Mouse (Mus musculus) spleen, adult 12 weeks (tissue): Measurements from ENCODE around the gene Syt8.

Source experiments
- DNase-seq: peaks from one replicate; pipeline ENCODE4 v3.0.0; 2022; ENCODE audit warnings: low spot score

Syt8 gene

DNA sequence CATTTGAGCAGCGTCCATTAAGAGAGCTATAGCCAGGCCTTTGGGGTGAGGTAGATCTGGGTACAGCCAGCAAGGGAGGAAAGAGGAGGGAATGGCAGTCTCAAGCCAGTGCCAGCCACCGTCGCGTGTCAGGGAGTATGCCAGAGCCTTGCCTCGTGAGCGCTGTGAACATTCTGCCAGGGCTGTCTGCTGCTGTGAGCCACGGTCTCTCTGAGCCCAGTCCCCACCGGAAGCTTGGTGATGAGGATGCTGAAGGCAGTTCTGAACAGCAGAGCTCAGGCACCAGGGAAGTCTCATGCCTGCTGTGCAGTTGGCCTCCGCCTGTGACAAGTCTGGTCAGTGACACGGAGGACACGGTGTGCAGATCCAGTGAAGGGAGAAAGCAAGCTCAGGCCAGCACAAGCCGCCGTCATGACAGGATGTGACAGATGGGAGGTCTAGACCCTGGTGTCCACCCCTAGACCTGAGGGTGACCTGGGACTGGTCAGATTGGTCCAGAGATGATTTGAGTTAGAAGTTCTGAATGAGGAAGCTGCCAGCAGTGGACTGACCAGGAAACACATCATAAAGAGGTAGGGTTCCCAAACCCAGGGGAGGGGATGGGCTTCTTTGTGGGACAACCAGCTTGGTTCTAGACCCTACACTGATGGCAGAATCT is 42.3 kb downstream of the Syt8 start:
- no peak for DNase-seq

DNA sequence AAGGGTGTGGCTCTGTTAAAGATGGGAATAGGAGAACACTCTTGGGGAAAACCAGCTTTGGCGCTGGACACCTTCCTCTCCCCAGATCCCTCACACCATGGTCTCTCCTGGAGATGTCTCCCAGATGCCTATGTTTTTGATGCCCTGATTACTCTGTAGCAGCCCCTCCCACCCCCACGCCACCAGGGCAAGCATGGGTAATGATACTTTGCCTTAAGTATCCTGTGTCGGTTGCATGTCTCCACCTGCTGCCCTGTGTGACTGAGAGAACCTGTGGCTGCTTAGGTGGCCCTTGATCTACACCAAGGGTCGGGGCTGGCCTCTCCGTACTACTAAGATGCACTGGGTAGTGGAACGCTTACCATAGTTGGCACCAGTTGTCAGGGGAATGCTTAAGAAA is 43.4 kb downstream of the Syt8 start:
- no peak for DNase-seq

DNA sequence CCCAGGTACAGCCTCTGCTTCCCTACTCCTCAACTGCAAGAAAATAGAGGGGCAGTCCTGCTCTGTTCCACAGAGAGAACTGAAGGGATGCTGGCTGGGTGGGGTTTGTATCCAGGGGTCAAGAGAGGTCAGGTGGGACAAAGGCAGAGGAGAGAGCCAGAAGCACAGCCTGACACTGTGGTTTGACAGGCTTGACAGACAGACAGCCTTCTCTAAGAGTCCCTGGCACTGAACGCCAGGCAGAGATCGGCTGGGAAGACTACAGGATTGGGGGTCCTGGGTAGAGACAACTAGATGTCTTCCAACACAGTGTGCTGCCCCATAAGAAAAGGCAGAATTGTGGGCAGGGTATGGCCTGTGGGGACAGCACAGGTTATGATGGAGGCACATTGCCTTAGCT is 43.9 kb downstream of the Syt8 start:
- no peak for DNase-seq

DNA sequence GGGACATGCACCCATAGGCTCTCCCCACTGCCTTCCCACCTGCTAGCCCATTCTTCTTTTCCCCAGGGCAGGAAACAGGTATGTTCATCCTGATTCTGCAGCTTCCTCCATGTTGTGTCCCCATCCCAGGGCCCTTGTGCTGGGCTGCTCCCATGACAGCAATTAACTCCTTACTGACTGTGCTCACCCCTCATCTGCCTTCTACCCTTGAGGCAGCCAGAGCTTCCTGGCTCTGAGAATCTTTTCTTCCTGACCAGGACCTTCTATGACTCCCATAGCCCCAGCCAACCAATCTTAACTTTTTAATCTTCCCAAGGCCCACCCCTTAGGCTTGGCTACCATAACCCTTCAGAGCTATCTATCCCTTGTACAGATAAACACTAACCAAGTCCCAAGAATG is 44.7 kb downstream of the Syt8 start:
- no peak for DNase-seq

DNA sequence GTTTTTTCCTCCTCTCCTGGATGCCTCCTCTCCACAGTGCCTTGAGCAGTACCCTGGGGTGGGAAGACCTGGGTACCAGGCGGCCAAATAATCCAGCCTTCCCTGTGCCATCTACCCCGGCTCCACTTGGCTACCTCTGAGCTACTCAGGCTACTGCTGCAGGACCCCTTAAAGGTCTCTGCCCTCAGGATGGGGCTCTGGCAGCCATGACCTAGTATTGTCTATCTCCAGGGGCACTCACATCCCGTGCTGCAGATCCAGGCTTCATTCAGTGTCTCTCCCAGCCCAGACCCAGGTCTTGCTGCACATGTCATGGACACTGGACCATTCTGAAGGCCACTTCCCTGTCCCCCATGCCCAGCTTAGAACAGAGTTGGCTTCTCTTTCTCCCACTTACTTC is 45.2 kb downstream of the Syt8 start:
- DNase-seq = no peak

DNA sequence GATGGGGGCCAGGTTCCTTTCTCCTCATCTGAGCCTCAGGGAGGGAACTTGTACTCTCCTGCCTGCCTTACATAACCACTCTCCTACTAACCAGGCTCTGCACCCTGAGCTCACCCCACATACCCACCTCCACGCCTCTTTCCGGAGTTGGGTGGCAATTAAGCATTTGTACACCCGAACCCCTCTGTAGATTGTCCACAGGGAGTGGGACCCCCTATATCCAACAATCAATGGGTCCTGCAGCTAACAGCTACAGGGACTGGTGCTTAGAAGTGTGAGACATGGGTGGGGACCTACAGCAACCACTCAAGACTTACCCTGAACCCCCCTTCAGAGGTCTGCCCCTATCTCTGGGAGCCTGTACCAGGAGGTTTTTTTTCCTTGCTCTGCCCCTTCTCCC is 46.0 kb downstream of the Syt8 start:
- no peak for DNase-seq

DNA sequence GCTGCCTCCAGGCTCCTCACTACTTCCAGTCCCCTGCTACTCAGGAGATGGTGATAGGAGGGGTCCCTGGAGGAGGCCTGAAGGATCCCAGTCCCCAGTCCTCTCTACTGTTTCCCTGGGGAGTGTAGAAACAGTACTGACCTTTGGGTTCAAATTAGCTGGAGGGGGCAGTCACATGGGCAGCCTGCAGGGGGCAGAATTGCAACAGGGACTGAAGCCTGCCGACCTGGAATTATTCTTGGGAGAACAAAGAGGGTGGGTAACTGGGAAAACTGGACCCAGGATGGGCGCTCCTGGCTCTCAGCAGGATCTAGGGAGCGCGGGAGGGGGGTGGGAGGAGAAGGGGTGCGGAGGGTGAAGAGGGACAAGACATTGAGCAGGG is 46.5 kb downstream of the Syt8 start:
- DNase-seq = no peak

DNA sequence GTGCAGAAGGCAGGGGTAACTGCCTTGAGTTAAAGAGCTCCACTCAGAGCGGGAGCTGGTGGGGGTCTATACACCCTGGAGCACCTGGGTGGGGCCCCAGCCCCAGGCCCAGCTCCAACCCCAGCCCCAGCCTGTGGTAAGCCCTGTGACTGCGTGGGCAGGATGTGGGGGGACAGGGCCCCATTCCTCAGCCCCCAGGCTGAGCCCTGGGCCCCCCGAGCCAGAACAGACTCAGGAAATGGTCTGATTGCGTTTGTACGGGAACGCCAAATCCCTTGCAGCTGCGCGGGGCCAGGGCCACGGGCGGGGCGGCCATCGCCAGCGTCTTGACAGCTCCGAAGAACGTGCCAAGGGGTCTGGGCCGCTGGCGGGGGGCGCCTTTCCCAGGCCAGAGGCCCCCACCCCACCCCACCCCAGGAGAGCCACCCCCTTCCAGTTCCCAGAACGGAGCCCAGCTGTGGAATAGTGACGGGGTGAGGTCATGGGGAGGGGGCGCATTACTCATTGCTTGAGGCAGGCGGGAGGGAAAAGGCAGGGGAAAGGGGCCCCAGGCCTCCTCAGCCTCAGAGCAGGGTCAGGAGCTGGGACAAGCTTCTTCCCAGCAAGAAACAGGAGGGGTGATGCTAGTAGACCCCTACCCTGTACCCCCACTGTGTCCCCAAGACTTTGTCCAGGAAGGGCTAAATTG is 47.1 kb downstream of the Syt8 start:
- DNase-seq = no peak

DNA sequence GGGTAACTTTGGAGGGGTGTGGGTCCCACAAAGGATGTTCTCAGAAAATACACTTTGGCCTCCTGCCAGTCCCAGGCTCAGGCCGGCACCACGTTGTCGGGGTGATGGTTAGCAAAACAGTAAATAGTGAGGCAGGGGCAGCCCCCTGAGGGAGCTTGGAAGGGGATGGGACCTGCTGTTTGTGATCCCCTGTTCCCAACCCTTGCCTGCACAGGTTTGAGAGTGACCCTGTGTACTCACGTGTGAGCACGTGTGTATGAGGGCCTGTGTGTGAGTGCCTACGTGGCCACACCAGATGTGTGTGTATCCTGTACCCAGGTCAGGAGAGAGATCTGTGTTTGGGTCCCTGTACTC is 47.6 kb downstream of the Syt8 start:
- DNase-seq = no peak

DNA sequence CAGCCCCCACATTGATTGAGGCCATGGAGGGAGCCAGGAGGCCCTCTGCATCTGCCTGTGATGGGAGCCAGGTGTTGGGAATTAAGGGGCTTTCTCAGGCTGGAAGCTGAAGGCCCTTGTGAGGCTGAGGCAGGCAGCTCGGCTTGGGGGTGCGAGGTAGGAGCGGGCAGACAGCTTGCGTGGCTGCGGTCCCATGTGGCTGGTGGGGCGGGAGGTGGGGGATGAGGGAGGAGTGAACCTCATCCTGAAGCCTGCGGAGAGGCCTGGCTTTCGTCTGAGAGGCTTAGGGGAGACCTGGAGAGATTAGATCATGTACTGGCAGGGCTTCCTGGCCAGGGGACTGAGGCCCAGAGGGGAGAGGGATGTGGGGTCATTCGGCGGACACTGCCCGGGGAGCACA is 48.5 kb downstream of the Syt8 start:
- DNase-seq = no peak

DNA sequence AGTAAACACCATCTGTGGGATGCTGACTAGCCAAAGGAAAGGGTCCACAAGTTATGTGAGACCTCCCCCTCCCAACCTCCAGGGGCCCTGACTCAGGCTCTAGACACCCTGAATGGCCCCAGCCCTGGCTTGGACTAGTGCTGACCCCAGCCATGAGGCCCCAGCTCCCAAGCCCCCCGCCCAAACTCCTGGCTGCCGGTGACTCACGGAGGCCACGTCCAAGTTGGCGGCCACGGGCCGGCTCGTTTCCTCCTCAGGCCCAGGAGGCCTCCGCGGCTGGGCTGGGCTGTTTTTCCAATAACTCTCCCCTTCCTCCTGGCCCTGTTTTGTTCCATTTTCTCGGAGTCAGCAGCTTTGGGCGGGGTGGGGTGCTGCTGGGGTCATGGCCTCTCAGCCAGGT is 50.1 kb downstream of the Syt8 start:
- no peak for DNase-seq

DNA sequence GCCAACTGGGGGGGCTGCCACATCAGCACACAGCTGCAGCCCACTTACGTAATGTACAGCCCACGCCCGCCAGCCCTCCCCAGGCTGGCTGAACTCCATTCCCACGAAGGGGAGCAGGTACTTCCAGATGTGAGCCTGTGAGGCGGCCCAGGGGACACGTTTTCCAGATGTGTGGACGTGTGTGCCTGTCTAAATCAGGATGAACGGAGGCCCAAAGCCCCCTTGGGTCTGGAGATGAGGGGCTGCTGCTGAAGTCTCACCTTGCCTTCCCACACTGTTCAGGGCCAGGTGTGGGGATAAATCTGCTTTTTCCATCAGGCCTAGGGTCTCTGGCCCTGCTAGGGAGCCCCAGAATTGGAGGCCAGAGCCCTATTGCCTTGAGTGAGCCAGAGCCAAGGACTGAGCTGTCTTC is 52.1 kb downstream of the Syt8 start:
- no peak for DNase-seq

DNA sequence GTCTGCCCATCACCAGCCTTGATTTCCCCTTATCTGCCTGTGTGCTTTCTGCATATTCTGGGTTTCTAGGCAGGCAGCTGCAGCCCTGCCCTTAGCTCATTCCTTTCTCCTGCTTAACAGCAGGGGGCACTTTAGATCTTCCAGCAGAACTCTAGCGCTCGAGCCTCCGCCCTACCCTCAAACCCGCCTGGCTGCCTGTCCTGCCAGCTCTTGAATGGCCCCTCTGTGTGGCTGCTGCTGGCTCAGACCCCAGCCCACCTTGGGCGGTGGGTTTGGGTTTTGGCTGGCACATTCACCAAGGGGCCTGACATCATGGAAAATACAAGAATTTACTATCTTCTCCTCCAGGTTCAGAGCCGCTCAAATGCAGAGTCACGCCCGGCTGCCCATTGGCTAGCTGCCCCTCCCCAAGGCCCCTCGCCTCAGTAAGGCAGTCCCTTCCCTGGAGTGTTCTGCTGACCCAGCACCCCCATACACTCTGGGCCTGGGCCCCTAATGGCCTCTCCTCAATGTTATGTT is 52.8 kb downstream of the Syt8 start:
- DNase-seq = no peak

DNA sequence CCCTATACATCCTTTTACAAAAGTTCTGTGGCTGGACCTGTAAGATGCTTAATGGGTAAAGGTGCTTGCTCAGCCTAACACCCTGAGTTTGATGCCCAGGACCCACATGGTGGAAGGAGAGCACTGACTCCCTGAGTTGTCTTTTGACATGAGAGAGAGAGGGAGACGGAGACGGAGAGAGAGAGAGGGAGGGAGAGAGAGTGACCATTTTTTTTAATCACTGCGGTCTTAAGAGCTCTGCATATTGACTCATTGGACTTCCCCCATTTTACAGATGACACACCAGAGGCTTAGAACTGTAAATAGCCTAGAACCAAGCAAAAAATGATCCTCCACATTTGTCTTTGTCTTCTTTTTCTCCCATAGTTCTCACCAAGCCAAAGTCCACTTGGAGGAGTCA is 53.4 kb downstream of the Syt8 start:
- DNase-seq = no peak
